Mouse (Mus musculus) kidney, adult 2 months (tissue): ENCODE measurements around the gene Ncoa3.

Experiments
- CTCF ChIP-seq: fragments of 200-500 bp; conservative IDR thresholded peaks from 2 replicates; pipeline ENCODE4 v1.5.1; 2011; ENCODE audit warnings: low read depth, mild to moderate bottlenecking, control low read depth, low read length, moderate library complexity, mixed read lengths; ENCODE audit not compliant: insufficient read depth, insufficient read length
- POLR2A ChIP-seq: fragments of 200-500 bp; IDR thresholded peaks from one replicate; pipeline ENCODE4 v1.6.1; 2011; ENCODE audit warnings: low read depth, low read length, control low read depth

DNA sequence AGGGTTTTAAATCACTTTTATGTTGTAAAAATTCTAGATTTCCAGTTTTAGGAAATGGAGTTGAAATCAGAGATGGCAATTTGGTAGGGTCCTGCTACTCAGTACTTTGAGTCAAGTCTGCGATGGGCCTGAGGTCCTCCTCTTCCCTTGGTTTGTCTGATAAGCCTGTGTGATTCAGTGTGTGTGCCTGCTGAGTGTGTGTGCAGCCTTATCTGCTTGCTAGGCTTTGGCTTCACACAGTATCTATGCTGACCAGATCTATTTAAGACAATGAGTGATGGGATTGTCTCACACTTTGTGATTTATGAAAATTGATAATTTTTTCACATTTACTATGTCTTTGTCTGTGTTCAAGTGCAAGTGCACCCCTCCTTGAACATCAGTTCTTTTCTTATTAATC, 50.1 kb downstream of the Ncoa3 start:
- no peak for TF ChIP-seq POLR2A
- TF ChIP-seq CTCF = no peak
